Mouse (Mus musculus) naive thymus-derived CD4-positive, alpha-beta T cell, adult 5 months (primary cell): Measurements from ENCODE around the gene Cyp20a1. TPM values are rescaled to one million over a fixed set of nuclear protein-coding genes. Genes with fewer than 3 reads are reported as not detected.

Source experiments
- polyA plus RNA-seq: library from polyadenylated mRNA; unstranded; fragments of 100-300 nt; shearing (Covaris generic); gene quantifications from one replicate; pipeline ENCODE4 v1.2.1, GENCODE M21; 2017

The Cyp20a1 gene
- polyA plus RNA-seq = 7.2 TPM

GRCm38 (mm10) chr1:60342808-60343629 lies at the start of gene Cyp20a1:
Gene Cyp20a1 (plus strand): TSS chr1:60343323.

GRCm38 (mm10) chr1:60409168-60409828 lies 66.2 kb downstream of the Cyp20a1 start, which contains the start of gene Abi2:
Gene Abi2 (plus strand): TSS chr1:60409619.

Other genes with a start within 250 kb of the Cyp20a1 start
- 4.3 TPM for gene Carf, start 245.1 kb upstream of the Cyp20a1 start, polyA plus RNA-seq
- 58.2 TPM for gene Wdr12, start 244.7 kb upstream of the Cyp20a1 start, polyA plus RNA-seq
- 13.5 TPM for gene Nbeal1, start 162.7 kb upstream of the Cyp20a1 start, polyA plus RNA-seq
- gene Abi2, start 66.3 kb downstream of the Cyp20a1 start, polyA plus RNA-seq = 4.4 TPM
- gene Raph1, start 223.8 kb downstream of the Cyp20a1 start, polyA plus RNA-seq = 1.1 TPM